Mouse (Mus musculus) brain, embryonic 14.5 days (tissue): Measurements from ENCODE around the gene Tmcc2.

Experiments
- CTCF ChIP-seq: fragments of 200-500 bp; IDR thresholded peaks from 2 replicates; pipeline ENCODE4 v1.5.1; 2012; ENCODE audit warnings: inconsistent platforms, mild to moderate bottlenecking, moderate library complexity, borderline replicate concordance; ENCODE audit not compliant: insufficient read depth, insufficient read length; ENCODE audit errors: extremely low read depth
- POLR2A ChIP-seq: fragments of 200-500 bp; IDR thresholded peaks from 2 replicates; pipeline ENCODE4 v1.6.1; 2012; ENCODE audit warnings: mild to moderate bottlenecking, inconsistent platforms, borderline replicate concordance; ENCODE audit not compliant: poor library complexity, insufficient read depth, insufficient read length, severe bottlenecking; ENCODE audit errors: extremely low read depth

- TF ChIP-seq CTCF (no peak), POLR2A (no peak)
Measured at GRCm38 (mm10) chr1:132341731-132342501, 49.2 kb downstream of the Tmcc2 start.
